Mouse (Mus musculus) midbrain, postnatal 0 days (tissue): ENCODE measurements around the gene Hic2. TPM values are rescaled to one million over a fixed set of nuclear protein-coding genes. Genes with fewer than 3 reads are reported as not detected.
A peak's percentile ranks its signal among the peaks of the same experiment; 100 is the strongest.

Source experiments
- ATAC-seq: fragments of 200-750 bp; cut with Nextera tagmentation; 2 replicates; pipeline ENCODE4 v1.8.0; 2017; ENCODE audit warnings: moderate number of reproducible peaks, mild to moderate bottlenecking, moderate TSS enrichment, moderate library complexity; ENCODE audit not compliant: low FRiP score
- DNase-seq: peaks from one replicate; pipeline ENCODE4 v3.0.0-alpha.2; 2015; ENCODE audit warnings: low spot score
- H3K27ac ChIP-seq: fragments of 300-500 bp; sonication (generic); 2 replicates; pipeline ENCODE4 v1.5.1; 2014; ENCODE audit warnings: low read depth, mild to moderate bottlenecking, low read length, mixed read lengths
- H3K27me3 ChIP-seq: fragments of 300-500 bp; sonication (generic); 2 replicates; pipeline ENCODE4 v1.6.1; 2014; ENCODE audit warnings: low read length, control low read depth, mixed read lengths; ENCODE audit not compliant: insufficient read depth
- H3K36me3 ChIP-seq: fragments of 300-500 bp; sonication (generic); 2 replicates; pipeline ENCODE4 v1.6.1; 2014; ENCODE audit warnings: low read length, control low read depth, mixed read lengths; ENCODE audit not compliant: insufficient read depth
- H3K4me1 ChIP-seq: fragments of 300-500 bp; sonication (generic); 2 replicates; pipeline ENCODE4 v1.6.1; 2014; ENCODE audit warnings: mild to moderate bottlenecking, control low read depth, antibody characterized with exemption, low read length, mixed read lengths; ENCODE audit not compliant: insufficient read depth
- H3K4me2 ChIP-seq: fragments of 300-500 bp; sonication (generic); 2 replicates; pipeline ENCODE4 v1.6.1; 2014; ENCODE audit warnings: low read depth, mild to moderate bottlenecking, low read length, mixed read lengths; ENCODE audit not compliant: poor library complexity, severe bottlenecking
- H3K4me3 ChIP-seq: fragments of 300-500 bp; sonication (generic); 2 replicates; pipeline ENCODE4 v1.5.1; 2014; ENCODE audit warnings: low read depth, mild to moderate bottlenecking, low read length, moderate library complexity
- H3K9ac ChIP-seq: fragments of 300-500 bp; sonication (generic); replicated peaks from 2 replicates; pipeline ENCODE4 v1.6.1; 2014; ENCODE audit warnings: mild to moderate bottlenecking, low read length, moderate library complexity, mixed read lengths; ENCODE audit not compliant: poor library complexity, severe bottlenecking
- H3K9me3 ChIP-seq: fragments of 300-500 bp; sonication (generic); 2 replicates; pipeline ENCODE4 v1.6.1; 2016; ENCODE audit warnings: low read length, control low read depth
- CTCF ChIP-seq: IDR thresholded peaks from 2 replicates; pipeline ENCODE4 v1.5.1; 2016; ENCODE audit warnings: antibody characterized with exemption, mild to moderate bottlenecking
- WGBS: fragments of 180-500 bp; shearing (Covaris S2); extraction: QIAGEN DNeasy Blood & Tissue Kit; methylation state at CpG from one replicate; pipeline ENCODE4 v1.1.7; 2014; 5-methylcytosine and 5-hydroxymethylcytosine counted together
- polyA plus RNA-seq: library from polyadenylated mRNA; unstranded; fragments of >200 nt; fragmentation: Nextera tagmentation; extraction: Ambion mirVana; gene quantifications from 2 replicates; pipeline ENCODE4 v1.2.1, GENCODE M21; 2015
- total RNA-seq: library from RNA; depleted of rRNA; stranded (reverse); fragments of >200 nt; gene quantifications from 2 replicates; pipeline ENCODE4 v1.2.3, GENCODE M21; 2014

Gene Hic2
- total and polyA plus RNA-seq, 2 experiments from 2014 or later = 5.4 to 13.8 TPM

GRCm38 (mm10) chr16:17239409-17239808 lies 6.0 kb downstream of the Hic2 start:
- peaks cover 18% of the 10 kb centered on the region for H3K4me1 ChIP-seq
- no peaks in the 10 kb centered on the region for H3K36me3 ChIP-seq
- H3K4me2 ChIP-seq = no peak overlapping the region
- ATAC-seq (no peak), DNase-seq (no peak)
- no peaks in the 10 kb centered on the region for H3K27me3 ChIP-seq
- H3K27ac ChIP-seq = no peak overlapping the region
- no peak overlapping the region for H3K9ac ChIP-seq
- TF ChIP-seq CTCF = no peak
- no peaks in the 10 kb centered on the region for H3K9me3 ChIP-seq
- no peak overlapping the region for H3K4me3 ChIP-seq
- 71% methylated on average over 2 of the region's 2 CpGs for WGBS

GRCm38 (mm10) chr16:17243731-17244130 lies 10.4 kb downstream of the Hic2 start:
- peaks cover 6% of the 10 kb centered on the region; the same call in 1 of the 2 replicates for H3K4me1 ChIP-seq
- no peak overlapping the region for H3K4me2 ChIP-seq
- no peaks in the 10 kb centered on the region for H3K36me3 ChIP-seq

DNA sequence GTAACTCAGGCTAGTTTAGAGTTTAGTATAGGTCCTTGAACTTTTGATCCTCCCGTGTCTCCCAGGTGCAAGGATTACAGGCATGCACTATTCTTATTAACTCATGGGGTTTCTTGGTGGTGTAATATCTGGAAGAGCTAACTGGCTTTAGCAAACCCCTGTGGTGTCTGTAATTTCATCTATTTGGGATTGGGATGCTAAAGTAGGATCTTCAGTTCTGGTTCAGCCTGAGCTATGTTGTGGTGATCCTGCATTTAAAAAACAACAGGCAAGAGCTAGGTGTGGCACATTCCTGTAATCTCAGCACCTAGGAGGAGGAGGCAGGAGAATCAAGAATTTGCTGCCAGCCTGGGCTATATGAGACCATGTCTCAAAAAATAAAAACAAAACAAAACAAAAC lies 11.6 kb downstream of the Hic2 start:
- Histone ChIP-seq H3K27ac (no peak overlapping the region), H3K4me2 (no peak overlapping the region), H3K9ac (no peak overlapping the region), H3K4me3 (no peak overlapping the region), H3K9me3 (no peaks in the 10 kb centered on the region), H3K36me3 (no peaks in the 10 kb centered on the region), H3K4me1 (0 out of 2 replicates have a peak, but pooled peaks cover 1% of the 10 kb centered on the region), H3K27me3 (no peaks in the 10 kb centered on the region)
- TF ChIP-seq CTCF = no peak
- no peak for ATAC-seq
- DNase-seq = no peak
- 83% methylated on average over 1 of the region's 1 CpGs for WGBS

More at GRCm38 (mm10) chr16:17243731-17244130, 10.4 kb downstream of the Hic2 start:
- no peak overlapping the region for H3K4me3 ChIP-seq
- no peak overlapping the region for H3K27ac ChIP-seq
- no peaks in the 10 kb centered on the region for H3K27me3 ChIP-seq
- H3K9me3 ChIP-seq = no peaks in the 10 kb centered on the region
- TF ChIP-seq CTCF = no peak
- no peak overlapping the region for H3K9ac ChIP-seq
- WGBS = 96% methylated on average over 1 of the region's 1 CpGs
- DNase-seq (no peak), ATAC-seq (no peak)

GRCm38 (mm10) chr16:17247727-17248126 lies 14.4 kb downstream of the Hic2 start:
- TF ChIP-seq CTCF = no peak
- Histone ChIP-seq H3K9me3 (no peaks in the 10 kb centered on the region), H3K9ac (no peak overlapping the region), H3K4me1 (no peaks in the 10 kb centered on the region), H3K36me3 (no peaks in the 10 kb centered on the region), H3K27ac (no peak overlapping the region), H3K4me3 (no peak overlapping the region), H3K27me3 (no peaks in the 10 kb centered on the region), H3K4me2 (no peak overlapping the region)
- DNase-seq (no peak), ATAC-seq (no peak)
- 72% methylated on average over 4 of the region's 4 CpGs for WGBS

DNA sequence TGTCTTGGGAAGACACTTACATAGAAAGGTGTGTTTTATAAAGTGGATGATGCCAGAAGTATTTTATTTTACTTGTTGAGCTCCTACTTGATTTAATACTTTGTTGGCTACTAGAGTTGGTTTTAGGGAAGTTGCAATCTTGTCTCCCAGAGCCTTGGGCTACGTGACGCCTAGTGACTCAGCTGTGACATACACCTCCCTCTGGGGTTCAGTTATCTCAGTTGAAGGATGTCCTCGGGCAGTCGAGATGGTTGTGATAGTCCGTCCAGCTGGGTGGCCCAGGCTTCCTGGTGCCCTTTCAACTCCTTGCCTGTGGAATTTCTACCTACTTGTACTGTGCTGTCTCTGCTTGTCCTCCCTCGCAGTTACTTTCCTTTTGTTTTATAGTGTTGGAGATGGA lies 15.8 kb downstream of the Hic2 start:
- no peak overlapping the region for H3K27ac ChIP-seq
- no peak overlapping the region for H3K4me2 ChIP-seq
- no peak for TF ChIP-seq CTCF
- H3K9me3 ChIP-seq = no peaks in the 10 kb centered on the region
- no peak overlapping the region for H3K9ac ChIP-seq
- no peaks in the 10 kb centered on the region for H3K27me3 ChIP-seq
- ATAC-seq (no peak), DNase-seq (no peak)
- H3K36me3 ChIP-seq = no peaks in the 10 kb centered on the region
- no peak overlapping the region for H3K4me3 ChIP-seq
- WGBS = 80% methylated on average over 6 of the region's 6 CpGs
- peaks cover 5% of the 10 kb centered on the region; the same call in 1 of the 2 replicates for H3K4me1 ChIP-seq

DNA sequence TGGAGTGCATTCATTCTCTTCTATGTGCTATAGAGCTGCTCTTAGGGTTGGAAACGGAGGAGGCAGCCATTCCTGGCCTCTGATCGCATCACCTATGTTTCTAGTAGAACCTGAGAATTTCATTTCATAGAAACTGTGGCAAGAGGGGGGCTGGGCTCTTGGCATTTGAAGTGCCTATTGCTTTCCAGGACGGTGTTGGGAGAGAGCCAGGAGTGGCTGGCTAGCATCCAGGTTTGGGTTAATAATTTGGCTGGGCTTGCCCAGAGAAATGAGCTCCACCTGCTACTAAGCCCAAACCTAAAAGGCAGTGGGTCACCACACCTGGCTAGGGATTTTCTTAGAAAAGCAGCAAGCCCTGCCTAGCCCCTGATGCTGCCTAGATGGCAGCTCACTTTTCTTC lies 18.2 kb downstream of the Hic2 start:
- ATAC-seq = no peak
- no peak overlapping the region for H3K9ac ChIP-seq
- no peak for TF ChIP-seq CTCF
- no peaks in the 10 kb centered on the region for H3K9me3 ChIP-seq
- peaks cover 7% of the 10 kb centered on the region; the same call in 1 of the 2 replicates for H3K4me1 ChIP-seq
- H3K36me3 ChIP-seq = peaks cover 6% of the 10 kb centered on the region
- DNase-seq = peak; percentile 53
- WGBS = 64% methylated on average over 3 of the region's 3 CpGs
- H3K27me3 ChIP-seq = no peaks in the 10 kb centered on the region
- no peak overlapping the region for H3K4me2 ChIP-seq
- H3K27ac ChIP-seq = no peak overlapping the region
- H3K4me3 ChIP-seq = no peak overlapping the region
